Mouse (Mus musculus): Measurements from ENCODE around the gene Lrrc1. TPM values are rescaled to one million over a fixed set of nuclear protein-coding genes. Genes with fewer than 3 reads are reported as not detected.

Gene Lrrc1
- polyA plus RNA-seq, 1 experiment from 2014 or later = 5.0 TPM

DNA sequence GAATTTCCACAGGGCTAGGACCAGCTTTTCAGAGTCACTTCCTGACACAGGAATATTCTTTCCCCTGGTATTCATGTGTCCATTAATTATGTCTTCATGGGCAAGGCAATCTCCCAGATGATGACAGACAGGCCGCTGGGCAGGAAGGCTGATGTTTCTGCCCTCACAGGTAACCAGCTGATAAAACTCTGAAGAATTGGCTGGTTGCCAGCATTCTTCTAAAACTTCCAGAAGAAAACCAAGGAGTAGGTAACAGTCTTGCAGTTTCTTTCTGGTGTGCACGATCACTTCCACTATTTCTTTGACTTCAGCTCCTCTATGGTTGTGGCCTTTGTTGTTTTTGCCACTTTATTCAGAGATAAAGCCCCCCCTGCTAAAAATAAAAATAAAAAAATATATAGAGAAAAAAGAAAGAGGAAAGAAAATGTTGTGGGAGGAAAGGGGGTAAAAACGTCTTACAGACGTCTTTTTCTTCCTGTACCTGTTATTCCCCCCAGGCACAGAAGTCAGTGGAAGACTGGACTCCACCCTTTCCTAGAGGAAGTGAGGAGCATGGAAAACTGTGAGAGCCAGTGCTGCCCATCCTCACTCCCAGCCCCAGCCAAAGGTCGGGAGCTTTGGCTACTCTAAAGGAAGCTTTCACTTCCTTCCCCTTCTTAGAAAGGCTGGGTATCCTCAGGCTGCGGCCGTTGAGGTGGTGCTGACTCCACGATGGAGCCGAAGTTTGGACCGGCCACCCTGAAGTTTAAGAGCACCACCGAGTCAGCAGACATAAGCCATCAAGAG, 115.2 kb downstream of the Lrrc1 start:
- Histone ChIP-seq H3K9me3 (ENCODE audit: control insufficient read depth, low read length) (no peaks in the 10 kb centered on the region), H3K4me1 (ENCODE audit: control insufficient read depth, insufficient read depth, low read depth, low read length) (peaks cover 12% of the 10 kb centered on the region), H3K4me3 (ENCODE audit: low read length) (no peak overlapping the region), H3K36me3 (ENCODE audit: control insufficient read depth, insufficient read depth, low read length) (peaks cover 4% of the 10 kb centered on the region; the same call in 1 of the 2 replicates), H3K4me2 (ENCODE audit: low read length) (no peak overlapping the region), H3K9ac (ENCODE audit: low read depth, low read length) (no peak overlapping the region), H3K27ac (ENCODE audit: low read depth, low read length) (no peak overlapping the region), H3K27me3 (replicated peaks; ENCODE audit: control insufficient read depth, insufficient read depth, low read length) (no peaks in the 10 kb centered on the region)
- ATAC-seq = no peak
- WGBS = 79% methylated on average over 11 of the region's 11 CpGs

DNA sequence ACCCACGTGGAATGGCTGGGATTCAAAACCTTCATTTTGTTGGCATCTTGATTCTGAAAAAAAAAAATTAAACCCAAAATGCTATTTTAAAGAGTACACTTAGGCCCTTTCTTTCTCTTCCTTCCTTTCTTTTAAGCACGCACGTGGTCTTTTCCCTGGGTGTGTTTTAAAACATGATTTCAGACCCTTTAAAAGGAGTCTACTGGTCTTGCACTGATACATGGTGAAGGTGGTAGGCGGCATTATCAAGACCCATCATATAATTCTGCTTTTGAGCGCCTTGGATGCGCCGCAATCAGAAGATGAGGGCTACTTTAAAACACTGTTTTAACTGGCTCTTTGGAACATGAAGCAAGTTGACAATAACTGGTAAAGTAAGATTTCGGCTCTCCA, 115.9 kb downstream of the Lrrc1 start:
- Histone ChIP-seq H3K4me2 (ENCODE audit: low read length) (no peak overlapping the region), H3K27ac (ENCODE audit: low read depth, low read length) (no peak overlapping the region), H3K9me3 (ENCODE audit: control insufficient read depth, low read length) (no peaks in the 10 kb centered on the region), H3K4me3 (ENCODE audit: low read length) (no peak overlapping the region), H3K9ac (ENCODE audit: low read depth, low read length) (no peak overlapping the region), H3K27me3 (replicated peaks; ENCODE audit: control insufficient read depth, insufficient read depth, low read length) (no peaks in the 10 kb centered on the region), H3K36me3 (ENCODE audit: control insufficient read depth, insufficient read depth, low read length) (peaks cover under 1% of the 10 kb centered on the region; the same call in 1 of the 2 replicates), H3K4me1 (ENCODE audit: control insufficient read depth, insufficient read depth, low read depth, low read length) (peaks cover 12% of the 10 kb centered on the region)
- WGBS = 91% methylated on average over 8 of the region's 8 CpGs
- ATAC-seq = no peak

DNA sequence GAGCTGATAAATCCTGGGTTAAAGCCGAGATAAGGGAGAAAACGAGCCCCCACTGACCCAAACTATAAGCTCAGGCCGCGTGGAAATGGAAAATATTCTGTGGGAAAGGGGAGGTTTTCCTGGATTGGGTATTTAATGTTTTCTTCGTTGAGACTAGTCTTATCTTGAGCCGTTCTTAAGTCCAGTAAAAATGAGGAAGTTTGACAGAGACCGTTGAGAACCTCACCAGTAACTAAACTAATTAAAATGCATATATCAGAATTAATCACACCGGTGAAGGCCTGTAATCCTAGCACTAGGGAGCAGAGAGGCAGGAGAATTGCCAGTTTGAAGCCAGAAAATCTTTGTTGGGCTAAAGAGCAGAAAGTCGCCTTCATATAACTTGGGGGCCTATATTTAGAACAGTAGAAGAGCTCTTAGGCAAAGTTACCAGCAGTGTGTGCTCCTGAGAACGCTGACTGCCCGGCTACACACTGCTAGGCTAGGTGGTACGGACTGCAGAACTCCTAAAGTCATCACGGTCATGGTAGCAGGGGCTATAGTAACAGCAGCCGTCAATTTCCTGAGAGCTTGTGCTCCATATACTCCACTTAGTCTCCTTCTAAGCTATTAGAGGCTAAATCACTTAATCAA, 116.4 kb downstream of the Lrrc1 start:
- Histone ChIP-seq H3K4me3 (ENCODE audit: low read length) (no peak overlapping the region), H3K27me3 (replicated peaks; ENCODE audit: control insufficient read depth, insufficient read depth, low read length) (no peaks in the 10 kb centered on the region), H3K4me1 (ENCODE audit: control insufficient read depth, insufficient read depth, low read depth, low read length) (peaks cover 12% of the 10 kb centered on the region), H3K36me3 (ENCODE audit: control insufficient read depth, insufficient read depth, low read length) (no peaks in the 10 kb centered on the region), H3K9ac (ENCODE audit: low read depth, low read length) (peak overlapping the region; percentile 39), H3K9me3 (ENCODE audit: control insufficient read depth, low read length) (no peaks in the 10 kb centered on the region), H3K4me2 (ENCODE audit: low read length) (peak overlapping the region; percentile 43; the same call in 1 of the 2 replicates), H3K27ac (ENCODE audit: low read depth, low read length) (no peak overlapping the region)
- 48% methylated on average over 14 of the region's 14 CpGs for WGBS
- ATAC-seq = no peak

DNA sequence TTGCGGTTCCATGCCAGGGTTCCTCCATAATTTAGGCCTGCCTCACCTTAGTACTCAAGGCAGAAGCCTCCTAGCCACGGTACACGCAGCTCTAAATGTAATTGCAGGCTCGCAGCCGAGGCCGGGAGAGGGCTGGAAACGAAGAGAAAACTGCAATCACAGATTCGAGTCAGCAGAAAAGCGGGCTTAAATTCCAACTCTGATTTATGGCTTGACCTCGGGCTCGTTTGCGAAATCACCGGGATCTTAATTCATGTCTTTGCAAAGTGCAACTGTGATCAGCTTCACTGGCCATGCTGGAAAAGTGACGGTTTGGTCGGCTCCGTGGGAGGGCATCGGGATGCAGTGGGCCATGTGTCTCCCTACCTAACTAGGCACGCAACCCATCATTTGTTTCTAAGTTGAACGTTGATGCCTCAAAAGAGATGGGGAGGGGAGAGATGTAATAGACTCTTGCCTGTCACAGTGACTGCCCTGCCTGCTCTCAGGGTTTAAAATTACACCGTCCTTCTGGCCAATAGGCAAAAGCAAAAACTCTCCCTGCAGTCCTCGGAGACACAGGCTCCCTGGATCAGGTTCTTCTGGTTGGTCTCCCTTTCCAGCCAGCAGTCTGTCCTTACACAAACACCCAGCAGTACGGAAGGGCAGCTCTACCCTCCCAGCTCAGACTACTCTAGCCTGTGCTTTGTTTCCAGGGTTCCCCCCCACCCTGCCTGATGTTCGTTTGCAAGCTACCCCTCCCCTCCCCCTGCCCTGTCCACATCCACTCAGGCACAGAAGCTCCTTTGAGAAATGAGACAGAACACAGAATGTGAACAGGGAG, 117.2 kb downstream of the Lrrc1 start:
- Histone ChIP-seq H3K4me3 (ENCODE audit: low read length) (peak overlapping the region; percentile 1), H3K27me3 (replicated peaks; ENCODE audit: control insufficient read depth, insufficient read depth, low read length) (no peaks in the 10 kb centered on the region), H3K9me3 (ENCODE audit: control insufficient read depth, low read length) (no peaks in the 10 kb centered on the region), H3K4me1 (ENCODE audit: control insufficient read depth, insufficient read depth, low read depth, low read length) (peaks cover 12% of the 10 kb centered on the region), H3K36me3 (ENCODE audit: control insufficient read depth, insufficient read depth, low read length) (no peaks in the 10 kb centered on the region), H3K9ac (ENCODE audit: low read depth, low read length) (peak overlapping the region; percentile 39), H3K27ac (ENCODE audit: low read depth, low read length) (no peak overlapping the region), H3K4me2 (ENCODE audit: low read length) (peak overlapping the region; percentile 43)
- 32% methylated on average over 23 of the region's 23 CpGs for WGBS
- ATAC-seq = peak; percentile 60; the same call in 1 of the 2 replicates

DNA sequence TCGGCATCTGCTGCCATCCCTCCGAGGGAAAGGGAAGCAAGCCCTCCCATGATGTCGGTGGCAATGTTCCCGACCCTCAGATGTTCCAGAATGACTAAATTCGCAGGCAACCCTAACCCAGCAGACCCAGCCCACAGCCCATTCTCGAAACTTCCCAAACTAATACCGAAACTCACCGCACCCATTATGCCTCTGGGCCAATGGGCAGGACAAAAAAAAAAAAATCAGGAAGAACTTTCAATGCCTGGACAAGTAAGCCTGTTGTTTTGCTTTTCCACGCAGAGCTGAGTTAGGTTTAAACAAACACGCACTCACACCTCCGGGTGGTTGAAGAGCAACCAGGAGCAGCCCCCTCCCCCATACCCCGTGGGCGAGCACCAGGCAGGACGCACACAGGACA, 118.6 kb downstream of the Lrrc1 start:
- no peak for ATAC-seq
- H3K36me3 ChIP-seq (ENCODE audit: control insufficient read depth, insufficient read depth, low read length) = no peaks in the 10 kb centered on the region
- H3K4me3 ChIP-seq (ENCODE audit: low read length) = no peak overlapping the region
- H3K9me3 ChIP-seq (ENCODE audit: control insufficient read depth, low read length) = no peaks in the 10 kb centered on the region
- 70% methylated on average over 14 of the region's 14 CpGs for WGBS
- no peak overlapping the region for H3K27ac ChIP-seq (ENCODE audit: low read depth, low read length)
- H3K9ac ChIP-seq (ENCODE audit: low read depth, low read length) = no peak overlapping the region
- peaks cover 12% of the 10 kb centered on the region for H3K4me1 ChIP-seq (ENCODE audit: control insufficient read depth, insufficient read depth, low read depth, low read length)
- H3K27me3 ChIP-seq (replicated peaks; ENCODE audit: control insufficient read depth, insufficient read depth, low read length) = no peaks in the 10 kb centered on the region
- H3K4me2 ChIP-seq (ENCODE audit: low read length) = no peak overlapping the region

DNA sequence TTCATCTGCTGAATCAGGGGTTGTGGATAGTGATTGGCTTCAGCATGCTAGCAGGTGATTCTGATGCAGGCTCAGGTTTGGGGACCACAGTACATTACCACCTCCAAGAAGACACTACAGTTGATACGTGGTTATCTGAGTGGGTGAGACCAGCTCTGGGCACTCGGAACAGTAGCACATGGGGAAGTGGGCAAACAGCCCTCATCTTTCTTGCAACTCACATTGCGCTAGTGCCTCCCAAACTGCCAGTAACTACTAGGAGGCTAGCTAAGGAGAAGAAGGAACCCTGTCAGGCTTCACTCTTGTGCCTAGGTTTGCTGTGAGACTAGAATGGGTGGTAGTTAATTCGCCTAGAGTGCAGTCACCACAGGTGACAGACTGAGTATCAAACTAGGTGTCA, 119.1 kb downstream of the Lrrc1 start:
- no peak for ATAC-seq
- H3K27ac ChIP-seq (ENCODE audit: low read depth, low read length) = no peak overlapping the region
- no peak overlapping the region for H3K4me2 ChIP-seq (ENCODE audit: low read length)
- no peaks in the 10 kb centered on the region for H3K27me3 ChIP-seq (replicated peaks; ENCODE audit: control insufficient read depth, insufficient read depth, low read length)
- no peaks in the 10 kb centered on the region for H3K36me3 ChIP-seq (ENCODE audit: control insufficient read depth, insufficient read depth, low read length)
- 97% methylated on average over 4 of the region's 4 CpGs for whole genome bisulfite sequencing
- no peak overlapping the region for H3K9ac ChIP-seq (ENCODE audit: low read depth, low read length)
- H3K4me1 ChIP-seq (ENCODE audit: control insufficient read depth, insufficient read depth, low read depth, low read length) = peaks cover 12% of the 10 kb centered on the region
- no peak overlapping the region for H3K4me3 ChIP-seq (ENCODE audit: low read length)
- H3K9me3 ChIP-seq (ENCODE audit: control insufficient read depth, low read length) = no peaks in the 10 kb centered on the region

DNA sequence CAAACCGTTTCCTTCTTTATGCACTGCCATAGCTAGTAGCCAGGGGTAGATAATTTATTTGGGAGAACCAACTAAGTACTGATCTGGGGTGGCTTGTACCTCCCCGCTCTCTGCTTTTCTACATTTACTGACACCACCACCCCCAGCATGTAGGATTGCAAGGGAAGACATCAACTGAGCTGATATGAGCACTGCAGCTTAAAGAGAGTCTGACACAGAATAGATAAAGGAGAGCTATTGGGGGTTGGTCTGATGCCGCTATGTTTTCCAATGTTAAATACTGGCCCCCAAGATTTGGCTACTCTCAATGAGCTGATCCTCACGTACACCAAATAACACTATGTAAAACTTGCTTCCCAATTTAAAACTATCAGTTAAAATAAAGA, 124.5 kb downstream of the Lrrc1 start:
- 94% methylated on average over 4 of the region's 4 CpGs for WGBS
- Histone ChIP-seq H3K4me1 (ENCODE audit: control insufficient read depth, insufficient read depth, low read depth, low read length) (no peaks in the 10 kb centered on the region), H3K4me2 (ENCODE audit: low read length) (no peak overlapping the region), H3K36me3 (ENCODE audit: control insufficient read depth, insufficient read depth, low read length) (no peaks in the 10 kb centered on the region), H3K27ac (ENCODE audit: low read depth, low read length) (no peak overlapping the region), H3K4me3 (ENCODE audit: low read length) (no peak overlapping the region), H3K9me3 (ENCODE audit: control insufficient read depth, low read length) (no peaks in the 10 kb centered on the region), H3K9ac (ENCODE audit: low read depth, low read length) (no peak overlapping the region), H3K27me3 (replicated peaks; ENCODE audit: control insufficient read depth, insufficient read depth, low read length) (no peaks in the 10 kb centered on the region)
- ATAC-seq = no peak

DNA sequence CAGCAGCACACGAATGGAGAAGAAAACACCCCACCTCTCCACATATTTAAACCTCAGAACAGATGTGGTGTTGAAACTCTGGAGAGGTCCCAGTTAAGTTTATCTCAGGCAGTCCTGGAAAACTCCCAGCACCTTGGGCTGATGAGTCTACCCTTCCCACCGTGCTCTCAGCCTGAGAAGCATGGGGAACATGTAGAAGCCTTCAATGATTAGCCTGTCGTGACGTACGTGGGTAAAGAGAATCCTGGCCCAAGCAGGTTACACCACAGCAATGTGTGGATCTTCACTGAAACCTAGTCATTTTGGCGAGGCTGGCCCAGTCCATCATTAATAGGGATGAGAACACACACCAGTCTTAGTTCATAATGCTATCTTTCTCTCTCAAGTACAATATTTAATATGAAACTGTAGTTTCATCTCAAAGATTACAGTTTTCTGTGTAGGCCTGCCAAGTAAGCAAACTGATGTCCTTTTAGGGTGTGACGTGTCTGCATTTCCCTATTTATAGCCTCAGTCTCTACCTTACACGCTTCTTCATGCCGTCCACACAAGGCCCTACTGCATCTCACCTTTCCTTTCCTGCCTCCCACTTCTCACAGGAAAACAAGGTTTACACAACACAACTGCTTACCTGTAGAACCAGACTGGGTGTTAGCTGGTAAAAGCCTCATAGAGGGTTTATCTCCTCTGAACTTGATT, 125.0 kb downstream of the Lrrc1 start:
- no peak for ATAC-seq
- no peaks in the 10 kb centered on the region for H3K4me1 ChIP-seq (ENCODE audit: control insufficient read depth, insufficient read depth, low read depth, low read length)
- no peaks in the 10 kb centered on the region for H3K9me3 ChIP-seq (ENCODE audit: control insufficient read depth, low read length)
- no peak overlapping the region for H3K9ac ChIP-seq (ENCODE audit: low read depth, low read length)
- H3K4me2 ChIP-seq (ENCODE audit: low read length) = no peak overlapping the region
- H3K27ac ChIP-seq (ENCODE audit: low read depth, low read length) = no peak overlapping the region
- H3K27me3 ChIP-seq (replicated peaks; ENCODE audit: control insufficient read depth, insufficient read depth, low read length) = no peaks in the 10 kb centered on the region
- 96% methylated on average over 9 of the region's 9 CpGs for WGBS
- no peak overlapping the region for H3K4me3 ChIP-seq (ENCODE audit: low read length)
- no peaks in the 10 kb centered on the region for H3K36me3 ChIP-seq (ENCODE audit: control insufficient read depth, insufficient read depth, low read length)
